Mouse (Mus musculus) testis, adult 2 months (tissue): Measurements from ENCODE around the gene Rpl36a.

Experiments used
- CTCF ChIP-seq: fragments of 200-500 bp; IDR thresholded peaks from 2 replicates; pipeline ENCODE4 v1.5.1; 2012; ENCODE audit warnings: low read depth, mild to moderate bottlenecking, inconsistent platforms, low read length, moderate library complexity; ENCODE audit not compliant: control insufficient read depth, insufficient read depth, insufficient replicate concordance
- POLR2A ChIP-seq: fragments of 200-500 bp; IDR thresholded peaks from 2 replicates; pipeline ENCODE4 v1.6.1; 2012; ENCODE audit warnings: low read depth, mild to moderate bottlenecking, inconsistent platforms, low read length, moderate library complexity; ENCODE audit not compliant: control insufficient read depth

- TF ChIP-seq POLR2A (no peak), CTCF (no peak)
These were observed 37.9 kb downstream of the Rpl36a start for GRCm38 (mm10) chrX:134623350-134623749.
